Mouse (Mus musculus) embryonic facial prominence, embryonic 13.5 days (tissue): ENCODE results near the gene Cacna2d4. TPM values are rescaled to one million over a fixed set of nuclear protein-coding genes. Genes with fewer than 3 reads are reported as not detected.

Experiments used
- ATAC-seq: fragments of 200-750 bp; cut with Nextera tagmentation; 2 replicates; pipeline ENCODE4 v1.8.0; 2017; ENCODE audit warnings: low read depth; ENCODE audit not compliant: insufficient number of reproducible peaks, insufficient read depth, low FRiP score, low TSS enrichment
- H3K27ac ChIP-seq: fragments of 300-500 bp; sonication (generic); 2 replicates; pipeline ENCODE4 v1.5.1; 2015; ENCODE audit warnings: moderate library complexity, mild to moderate bottlenecking, inconsistent platforms
- H3K27me3 ChIP-seq: fragments of 300-500 bp; sonication (generic); 2 replicates; pipeline ENCODE4 v1.6.1; 2015; ENCODE audit warnings: mild to moderate bottlenecking, inconsistent platforms
- H3K36me3 ChIP-seq: fragments of 300-500 bp; sonication (generic); 2 replicates; pipeline ENCODE4 v1.6.1; 2015; ENCODE audit warnings: mild to moderate bottlenecking, inconsistent platforms
- H3K4me1 ChIP-seq: fragments of 300-500 bp; sonication (generic); 2 replicates; pipeline ENCODE4 v1.6.1; 2015; ENCODE audit warnings: inconsistent platforms
- H3K4me2 ChIP-seq: fragments of 300-500 bp; sonication (generic); 2 replicates; pipeline ENCODE4 v1.6.1; 2015; ENCODE audit warnings: moderate library complexity, mild to moderate bottlenecking, inconsistent platforms
- H3K4me3 ChIP-seq: fragments of 300-500 bp; sonication (generic); 2 replicates; pipeline ENCODE4 v1.5.1; 2015; ENCODE audit warnings: mild to moderate bottlenecking, inconsistent platforms
- H3K9ac ChIP-seq: fragments of 300-500 bp; sonication (generic); 2 replicates; pipeline ENCODE4 v1.6.1; 2015; ENCODE audit warnings: mild to moderate bottlenecking, inconsistent platforms
- H3K9me3 ChIP-seq: fragments of 300-500 bp; sonication (generic); 2 replicates; pipeline ENCODE4 v1.6.1; 2016; ENCODE audit warnings: inconsistent platforms
- WGBS: fragments of 180-500 bp; shearing (Covaris S2); methylation state at CpG from one replicate; pipeline ENCODE4 v1.1.7; 2015; ENCODE audit warnings: mixed read lengths; 5-methylcytosine and 5-hydroxymethylcytosine counted together
- polyA plus RNA-seq: library from polyadenylated mRNA; unstranded; fragments of >200 nt; fragmentation: Nextera tagmentation; extraction: Ambion mirVana; gene quantifications from 2 replicates; pipeline ENCODE4 v1.2.1, GENCODE M21; 2015

The Cacna2d4 gene
- polyA plus RNA-seq, 1 experiment from 2014 or later = not detected

DNA sequence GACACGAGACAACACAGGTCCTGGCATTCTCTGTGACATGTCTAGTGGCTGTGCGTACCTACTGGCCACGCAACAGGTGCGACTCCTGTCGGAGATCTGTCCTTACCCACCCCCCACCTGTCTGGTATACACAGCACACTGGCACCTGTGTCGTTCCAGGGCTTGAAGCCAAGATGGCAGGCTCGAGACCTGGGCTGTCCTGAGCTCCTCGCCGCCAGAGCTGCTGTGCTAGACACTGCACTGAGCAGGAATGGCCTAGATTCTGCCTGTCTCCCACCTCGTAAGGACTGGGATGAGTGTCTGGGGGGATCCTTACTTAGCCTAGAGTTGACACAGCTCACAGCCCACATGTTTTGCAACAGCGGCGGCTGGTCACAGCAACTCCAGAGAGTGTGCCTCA is 11.1 kb upstream of the Cacna2d4 start:
- peaks cover 16% of the 10 kb centered on the region for H3K36me3 ChIP-seq
- WGBS = 83% methylated on average over 12 of the region's 12 CpGs
- H3K9me3 ChIP-seq = no peaks in the 10 kb centered on the region
- H3K4me2 ChIP-seq = no peak overlapping the region
- no peaks in the 10 kb centered on the region for H3K27me3 ChIP-seq
- H3K4me1 ChIP-seq = no peaks in the 10 kb centered on the region
- no peak overlapping the region for H3K27ac ChIP-seq
- no peak overlapping the region for H3K9ac ChIP-seq
- no peak overlapping the region for H3K4me3 ChIP-seq
- ATAC-seq = no peak

DNA sequence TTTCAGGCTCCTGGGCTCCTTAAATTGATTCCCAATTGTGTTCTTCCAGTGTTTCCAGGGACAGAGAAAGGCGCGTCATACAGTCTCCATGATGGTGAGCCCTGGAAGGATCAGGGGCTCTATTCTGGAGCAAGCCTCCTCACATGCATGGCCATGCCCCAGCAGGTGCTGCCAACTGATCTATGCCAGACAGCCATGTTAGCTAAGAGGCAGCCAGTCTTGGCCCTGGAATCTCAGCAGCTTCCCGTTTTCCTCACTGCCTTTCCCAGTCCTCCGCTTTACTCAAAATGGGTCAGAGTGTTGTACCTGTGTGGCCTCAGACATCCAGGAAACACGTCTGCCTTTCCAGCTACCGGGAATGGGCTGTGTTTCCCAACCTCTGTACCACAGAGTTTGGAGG is 10.6 kb upstream of the Cacna2d4 start:
- Histone ChIP-seq H3K4me2 (no peak overlapping the region), H3K36me3 (peaks cover 14% of the 10 kb centered on the region), H3K4me1 (no peaks in the 10 kb centered on the region), H3K27ac (no peak overlapping the region), H3K9me3 (no peaks in the 10 kb centered on the region), H3K27me3 (no peaks in the 10 kb centered on the region), H3K9ac (no peak overlapping the region), H3K4me3 (no peak overlapping the region)
- no peak for ATAC-seq
- WGBS = 87% methylated on average over 6 of the region's 6 CpGs

DNA sequence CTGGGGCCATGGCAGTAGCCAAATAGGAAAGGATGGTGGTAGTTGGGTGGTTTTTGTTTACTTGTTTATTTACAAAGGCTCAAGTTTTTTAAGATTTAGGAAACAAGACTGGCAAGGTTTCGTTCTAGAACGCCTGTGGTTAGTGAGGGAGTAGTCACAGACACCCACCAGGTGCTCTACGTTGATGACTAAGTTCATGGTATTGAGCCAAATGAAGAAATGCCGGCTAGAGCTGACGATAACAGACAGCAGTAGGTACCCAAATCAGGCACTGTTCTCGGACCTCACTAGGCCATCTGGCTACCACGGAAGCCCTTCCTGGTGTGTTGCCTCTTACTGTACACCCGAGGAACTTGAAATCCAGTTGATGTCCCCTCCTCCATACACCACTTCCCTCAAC is 9.3 kb upstream of the Cacna2d4 start:
- ATAC-seq = no peak
- WGBS = 86% methylated on average over 8 of the region's 8 CpGs
- Histone ChIP-seq H3K9ac (no peak overlapping the region), H3K4me3 (no peak overlapping the region), H3K9me3 (no peaks in the 10 kb centered on the region), H3K36me3 (peaks cover 4% of the 10 kb centered on the region; the same call in 1 of the 2 replicates), H3K4me2 (no peak overlapping the region), H3K4me1 (no peaks in the 10 kb centered on the region), H3K27ac (no peak overlapping the region), H3K27me3 (no peaks in the 10 kb centered on the region)

DNA sequence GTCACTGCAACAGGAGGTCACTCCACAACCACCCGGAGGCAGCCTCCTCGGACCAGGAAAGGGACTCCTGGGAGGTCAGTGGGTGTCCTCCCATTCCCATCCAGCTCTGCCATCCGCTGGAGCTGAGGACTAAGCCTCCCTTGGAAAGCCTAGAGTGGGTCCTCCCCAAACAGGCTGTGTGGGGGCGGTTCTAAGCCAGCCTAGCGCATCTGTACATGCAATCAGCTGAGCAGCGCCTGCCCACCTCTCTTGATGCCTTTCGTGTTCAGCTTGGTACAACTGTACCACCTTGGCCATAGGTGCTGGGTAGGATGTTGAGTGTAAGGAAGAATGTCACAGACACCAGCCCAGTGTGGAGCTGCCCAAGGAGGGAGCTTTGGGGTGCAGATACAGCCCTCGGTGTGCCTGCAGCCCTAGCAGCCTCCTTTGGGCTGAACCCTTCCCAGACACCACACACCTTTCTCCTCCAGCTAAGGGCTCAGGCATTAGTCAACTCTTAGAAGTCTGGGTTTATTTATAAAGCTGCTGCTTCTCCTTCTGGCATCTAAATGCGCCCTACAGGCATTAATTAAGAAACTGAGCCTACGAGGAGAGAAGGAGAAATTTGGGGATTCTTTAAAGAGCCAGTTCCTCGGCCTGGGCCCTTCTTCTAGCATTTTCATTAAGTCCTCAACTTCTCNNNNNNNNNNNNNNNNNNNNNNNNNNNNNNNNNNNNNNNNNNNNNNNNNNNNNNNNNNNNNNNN is 7.3 kb upstream of the Cacna2d4 start:
- ATAC-seq = no peak
- Histone ChIP-seq H3K4me3 (no peak overlapping the region), H3K9me3 (no peaks in the 10 kb centered on the region), H3K27me3 (no peaks in the 10 kb centered on the region), H3K36me3 (no peaks in the 10 kb centered on the region), H3K4me2 (no peak overlapping the region), H3K9ac (no peak overlapping the region), H3K27ac (no peak overlapping the region), H3K4me1 (no peaks in the 10 kb centered on the region)
- WGBS = 65% methylated on average over 11 of the region's 11 CpGs

DNA sequence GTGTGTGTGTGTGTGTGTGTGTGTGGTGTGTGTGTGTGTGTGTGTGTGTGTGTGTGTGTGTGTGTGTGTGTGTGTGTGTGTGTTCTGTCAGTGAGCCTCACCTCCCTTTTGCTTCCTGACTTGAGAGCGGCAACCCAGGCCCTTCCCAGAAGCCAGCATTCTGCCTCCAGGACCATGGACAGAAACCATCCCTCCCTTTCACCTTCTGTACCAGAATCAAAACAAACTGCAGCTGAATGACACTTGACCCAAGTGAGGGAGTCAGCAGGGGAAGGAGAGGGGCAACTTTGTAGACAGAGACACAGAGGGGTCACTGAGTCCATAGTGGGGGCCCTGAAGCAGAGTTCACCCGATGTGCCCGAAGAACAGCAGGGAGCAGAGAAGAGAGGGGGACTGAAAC is 3.3 kb upstream of the Cacna2d4 start:
- Histone ChIP-seq H3K27ac (no peak overlapping the region), H3K9ac (no peak overlapping the region), H3K9me3 (no peaks in the 10 kb centered on the region), H3K36me3 (no peaks in the 10 kb centered on the region), H3K4me1 (peaks cover 5% of the 10 kb centered on the region; the same call in 1 of the 2 replicates), H3K4me3 (no peak overlapping the region), H3K27me3 (no peaks in the 10 kb centered on the region), H3K4me2 (no peak overlapping the region)
- 44% methylated on average over 3 of the region's 3 CpGs for WGBS
- no peak for ATAC-seq

DNA sequence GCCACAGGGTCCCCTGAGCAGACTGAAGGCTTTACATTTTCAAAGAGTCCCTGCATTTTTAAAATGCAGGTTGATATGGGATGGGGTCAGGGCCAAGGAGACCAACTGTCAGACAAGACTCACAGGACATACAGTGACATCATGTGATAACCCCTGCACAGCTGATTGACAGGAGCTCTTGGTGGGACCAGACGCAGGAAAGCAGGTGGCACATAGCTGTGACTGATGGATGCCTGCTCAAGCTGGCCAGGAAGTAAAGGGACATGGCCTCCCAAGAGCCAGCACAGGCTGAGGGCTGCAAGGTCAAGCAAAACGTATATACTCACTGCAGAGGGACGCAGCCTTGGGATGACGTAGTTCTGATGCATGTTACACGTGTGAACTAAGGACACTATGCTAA is 885 bp upstream of the Cacna2d4 start:
- H3K9me3 ChIP-seq = no peaks in the 10 kb centered on the region
- H3K27ac ChIP-seq = no peak overlapping the region
- H3K9ac ChIP-seq = no peak overlapping the region
- 76% methylated on average over 5 of the region's 5 CpGs for WGBS
- no peak for ATAC-seq
- H3K4me3 ChIP-seq = no peak overlapping the region
- H3K4me2 ChIP-seq = no peak overlapping the region
- H3K27me3 ChIP-seq = no peaks in the 10 kb centered on the region
- H3K4me1 ChIP-seq = peaks cover 5% of the 10 kb centered on the region; the same call in 1 of the 2 replicates
- H3K36me3 ChIP-seq = no peaks in the 10 kb centered on the region

DNA sequence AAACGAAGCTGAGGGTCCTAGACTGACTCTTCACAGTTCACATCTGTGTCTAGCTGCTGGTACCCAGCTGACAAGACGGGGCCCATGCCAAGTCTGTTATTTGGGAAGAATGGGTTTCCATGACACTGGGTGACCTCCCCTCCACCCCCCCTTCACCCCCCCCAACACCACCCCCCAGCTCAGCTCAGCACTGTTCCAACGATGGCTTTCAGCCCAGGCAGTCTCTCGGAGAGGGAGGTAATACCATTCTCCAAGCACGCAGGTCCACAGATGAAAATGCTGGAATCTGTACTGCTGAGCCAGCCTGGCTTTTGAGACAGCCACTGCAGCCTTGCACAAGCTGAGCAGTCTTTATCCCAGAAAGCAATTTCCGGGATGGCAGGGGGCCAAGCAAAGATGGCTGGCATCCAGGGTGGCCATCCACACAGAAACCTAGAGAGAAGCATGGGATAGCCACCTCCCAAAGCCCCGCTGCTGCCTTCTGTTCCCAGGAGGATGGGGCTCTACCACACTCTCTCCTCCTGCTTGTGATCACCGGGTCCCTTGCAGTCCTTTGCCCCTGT is 1.2 kb downstream of the Cacna2d4 start:
- no peak overlapping the region for H3K4me3 ChIP-seq
- 63% methylated on average over 8 of the region's 8 CpGs for WGBS
- H3K9me3 ChIP-seq = no peaks in the 10 kb centered on the region
- no peak overlapping the region for H3K9ac ChIP-seq
- peaks cover 5% of the 10 kb centered on the region; the same call in 1 of the 2 replicates for H3K4me1 ChIP-seq
- no peak overlapping the region for H3K4me2 ChIP-seq
- H3K27ac ChIP-seq = no peak overlapping the region
- H3K27me3 ChIP-seq = no peaks in the 10 kb centered on the region
- H3K36me3 ChIP-seq = no peaks in the 10 kb centered on the region
- no peak for ATAC-seq

DNA sequence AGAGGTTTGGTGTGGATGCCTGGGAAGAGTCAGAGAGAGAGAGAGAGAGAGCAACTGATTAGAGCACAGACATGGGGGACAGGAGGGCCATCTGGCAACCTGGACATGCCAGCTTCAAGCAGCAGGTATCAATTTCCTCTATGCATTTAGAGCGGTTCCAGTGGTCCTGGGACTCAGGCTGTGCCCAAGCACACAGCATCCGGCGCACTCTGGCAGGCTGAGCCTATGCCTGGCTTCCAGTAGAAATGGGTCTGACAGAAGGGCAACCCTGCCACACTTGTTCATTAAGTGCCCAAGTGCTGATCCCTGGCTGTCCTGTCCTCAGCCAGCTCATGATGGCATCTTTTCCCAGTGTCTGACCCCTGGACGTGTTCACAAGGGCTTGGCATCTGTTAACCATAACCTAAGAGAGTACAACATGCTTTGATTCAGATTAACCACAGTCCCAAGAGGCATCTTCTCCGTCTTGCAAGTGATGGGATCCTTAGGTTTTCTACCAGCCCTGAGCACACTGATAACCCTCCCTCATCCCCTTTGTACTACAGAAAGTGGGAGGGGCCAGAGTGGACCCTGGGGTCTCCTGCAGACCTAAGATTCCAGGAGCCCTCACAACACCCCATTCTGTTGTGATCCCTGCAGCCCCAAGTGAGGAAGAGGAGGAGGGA is 3.1 kb downstream of the Cacna2d4 start:
- WGBS = 64% methylated on average over 5 of the region's 5 CpGs
- Histone ChIP-seq H3K27ac (no peak overlapping the region), H3K9ac (no peak overlapping the region), H3K9me3 (no peaks in the 10 kb centered on the region), H3K36me3 (no peaks in the 10 kb centered on the region), H3K4me1 (peaks cover 5% of the 10 kb centered on the region; the same call in 1 of the 2 replicates), H3K4me2 (no peak overlapping the region), H3K4me3 (no peak overlapping the region), H3K27me3 (no peaks in the 10 kb centered on the region)
- ATAC-seq = no peak

DNA sequence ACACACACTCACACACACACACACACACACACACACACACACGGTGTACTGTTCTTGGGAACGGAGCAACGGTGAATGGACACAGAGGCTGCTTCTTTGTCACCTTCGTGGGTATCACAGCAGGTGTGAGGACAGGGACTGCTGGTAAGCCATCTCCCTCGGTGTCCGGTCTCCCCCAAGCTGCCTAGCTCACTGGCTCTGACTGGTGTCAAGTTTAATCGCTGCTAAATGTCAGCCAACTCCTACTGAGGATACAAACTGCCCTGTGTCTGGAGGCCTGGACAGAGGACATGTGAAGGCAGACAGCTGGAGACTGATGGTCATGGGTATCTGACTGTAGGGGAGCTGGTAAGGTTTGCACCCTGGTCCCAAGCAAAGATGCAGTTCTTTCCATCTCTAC is 3.9 kb downstream of the Cacna2d4 start:
- H3K4me1 ChIP-seq = peaks cover 5% of the 10 kb centered on the region; the same call in 1 of the 2 replicates
- no peak overlapping the region for H3K27ac ChIP-seq
- H3K27me3 ChIP-seq = no peaks in the 10 kb centered on the region
- WGBS = 71% methylated on average over 7 of the region's 7 CpGs
- no peaks in the 10 kb centered on the region for H3K36me3 ChIP-seq
- H3K9ac ChIP-seq = no peak overlapping the region
- no peaks in the 10 kb centered on the region for H3K9me3 ChIP-seq
- no peak for ATAC-seq
- H3K4me2 ChIP-seq = no peak overlapping the region
- no peak overlapping the region for H3K4me3 ChIP-seq

DNA sequence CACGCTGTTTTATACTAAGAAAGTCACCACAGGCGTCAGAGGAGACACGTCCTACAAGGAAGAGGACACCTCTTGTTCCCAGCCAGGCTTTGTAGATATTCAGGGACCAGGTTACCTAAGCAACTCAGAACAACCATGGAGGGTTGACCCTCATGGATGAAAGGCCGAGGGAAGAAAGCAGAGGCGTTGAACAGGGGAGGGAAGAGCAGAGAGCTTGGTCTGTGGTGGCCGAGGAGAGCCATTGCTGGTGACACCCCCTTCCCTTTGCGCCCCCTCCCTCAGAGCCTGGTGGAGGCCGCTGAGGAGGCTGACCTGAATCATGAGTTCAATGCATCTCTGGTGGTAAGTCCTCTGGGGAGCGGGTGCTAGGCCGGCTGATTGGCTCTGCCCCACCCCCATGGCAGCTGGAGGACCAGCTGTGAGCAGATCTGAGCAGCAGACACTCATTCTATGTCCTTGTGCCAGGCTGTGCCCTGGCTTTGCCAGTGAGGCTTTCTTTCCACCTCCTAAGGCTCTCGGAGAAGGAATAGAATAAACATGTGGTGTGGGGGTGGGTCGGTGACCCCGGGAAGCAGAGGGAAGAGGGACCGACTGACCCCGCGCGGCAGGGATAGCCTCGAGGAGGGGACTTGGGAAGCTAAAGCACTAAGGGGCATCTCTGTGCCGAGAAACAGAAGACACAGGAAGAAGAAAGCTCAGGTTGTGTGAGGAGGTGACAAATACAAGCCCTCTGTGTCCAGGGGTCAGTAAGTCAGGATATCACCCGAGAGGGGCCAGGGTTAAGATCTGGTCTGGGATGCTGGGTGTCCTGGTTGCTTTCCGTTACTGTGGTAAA is 4.8 kb downstream of the Cacna2d4 start:
- Histone ChIP-seq H3K36me3 (no peaks in the 10 kb centered on the region), H3K4me1 (peaks cover 5% of the 10 kb centered on the region; the same call in 1 of the 2 replicates), H3K27me3 (no peaks in the 10 kb centered on the region)

DNA sequence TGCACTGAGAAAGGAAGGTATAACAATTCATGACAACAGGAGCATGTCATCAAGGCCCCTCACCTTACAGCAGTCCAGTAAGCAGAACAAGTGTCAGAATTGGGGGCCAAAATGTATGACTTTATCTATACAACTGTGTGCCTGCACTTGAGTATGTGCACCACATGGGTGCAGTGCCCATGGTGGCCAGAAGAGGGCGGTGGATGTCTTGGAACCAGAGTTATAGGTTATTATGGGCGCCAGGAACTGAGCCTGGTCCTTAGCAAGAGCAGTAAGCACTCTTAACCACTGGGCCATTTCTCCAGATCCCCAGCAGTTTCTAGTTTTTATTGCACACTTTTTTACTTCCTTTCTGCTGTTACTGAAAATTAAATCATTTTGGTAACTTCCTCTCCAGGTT is 9.8 kb downstream of the Cacna2d4 start:
- 43% methylated on average over 2 of the region's 2 CpGs for WGBS
- no peak overlapping the region for H3K27ac ChIP-seq
- ATAC-seq = no peak
- no peaks in the 10 kb centered on the region for H3K36me3 ChIP-seq
- H3K4me1 ChIP-seq = no peaks in the 10 kb centered on the region
- H3K9me3 ChIP-seq = peaks cover 5% of the 10 kb centered on the region
- H3K9ac ChIP-seq = no peak overlapping the region
- no peaks in the 10 kb centered on the region for H3K27me3 ChIP-seq
- no peak overlapping the region for H3K4me3 ChIP-seq
- H3K4me2 ChIP-seq = no peak overlapping the region

More for the DNA sequence above, 4.8 kb downstream of the Cacna2d4 start:
- Histone ChIP-seq H3K9ac (no peak overlapping the region), H3K9me3 (peaks cover 2% of the 10 kb centered on the region), H3K27ac (no peak overlapping the region), H3K4me2 (no peak overlapping the region), H3K4me3 (no peak overlapping the region)
- 37% methylated on average over 21 of the region's 21 CpGs for WGBS
- ATAC-seq = no peak
